Comparison of ENCODE assay signal across 8 mouse cellular contexts in the genomic region with DNA sequence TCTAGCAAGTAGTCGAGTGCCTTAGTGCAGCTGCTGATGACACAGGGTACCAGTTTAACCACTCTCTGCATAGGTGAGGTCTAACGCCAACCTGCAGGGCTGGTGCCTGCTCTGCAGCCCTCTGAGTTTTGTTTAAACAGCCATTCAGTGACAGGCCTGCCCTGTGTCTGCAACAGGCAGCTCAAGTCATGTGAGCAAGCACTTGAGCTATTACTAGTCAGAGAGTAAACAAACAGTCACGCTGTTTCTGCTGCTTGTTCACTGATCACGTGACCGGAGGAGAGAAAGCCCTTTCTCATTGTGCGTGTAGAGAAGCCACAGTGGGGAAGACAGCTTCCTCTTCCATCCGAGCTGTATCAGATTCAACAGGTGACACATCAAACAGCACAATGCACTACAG.
DNase-seq lines count a peak whose midpoint lies in the region; ATAC-seq lines count a peak whose summit lies in the region.

No protein-coding gene starts in this region.

- H3K27me3 ChIP-seq in heart, embryonic 12.5 days (replicated peaks): no peaks in the 10 kb centered on the region
- H3K27me3 ChIP-seq in lung, embryonic 15.5 days: no peaks in the 10 kb centered on the region

- no peaks in the 10 kb centered on the region for H3K4me1 ChIP-seq in heart, embryonic 12.5 days (replicated peaks)
- H3K4me1 ChIP-seq in lung, embryonic 15.5 days: peaks cover 16% of the 10 kb centered on the region

- H3K27ac ChIP-seq in heart, embryonic 12.5 days (ENCODE audit: poor library complexity, severe bottlenecking): no peak overlapping the region
- H3K27ac ChIP-seq in lung, embryonic 15.5 days: peak overlapping the region; percentile 67

- H3K9me3 ChIP-seq in heart, embryonic 12.5 days (replicated peaks): no peaks in the 10 kb centered on the region
- H3K9me3 ChIP-seq in lung, embryonic 15.5 days: no peaks in the 10 kb centered on the region

- no peak for DNase-seq in heart, adult 11 months
- DNase-seq in thymus, postnatal 4 days: peak; percentile 11
- no peak for DNase-seq in thymus, postnatal 25 days
- DNase-seq in yolk sac, embryonic 10.5 days (ENCODE audit: low spot score): peak; percentile 38
- DNase-seq in spleen, postnatal 10 days (ENCODE audit: low spot score in 2 of 2): no peak

- WGBS in heart, embryonic 12.5 days: 39% methylated on average over 7 of the region's 7 CpGs
- WGBS in lung, embryonic 15.5 days: 13% methylated on average over 7 of the region's 7 CpGs

- H3K36me3 ChIP-seq in heart, embryonic 12.5 days: no peaks in the 10 kb centered on the region
- H3K36me3 ChIP-seq in lung, embryonic 15.5 days: no peaks in the 10 kb centered on the region

- no peak overlapping the region for H3K9ac ChIP-seq in heart, embryonic 12.5 days
- H3K9ac ChIP-seq in lung, embryonic 15.5 days: no peak overlapping the region

- ATAC-seq in heart, embryonic 12.5 days (ENCODE audit: insufficient number of reproducible peaks, low FRiP score): 0 out of 2 replicates have a peak, but pooled peaks have one; percentile 22
- peak; percentile 78 for ATAC-seq in lung, embryonic 15.5 days (ENCODE audit: borderline replicate concordance, extremely low read depth, low FRiP score, low TSS enrichment)
- no peak for ATAC-seq in granulocyte monocyte progenitor cell, adult 5-6 weeks (replicated peaks; ENCODE audit: poor library complexity, severe bottlenecking)

- H3K4me2 ChIP-seq in heart, embryonic 12.5 days: no peak overlapping the region
- H3K4me2 ChIP-seq in lung, embryonic 15.5 days: peak overlapping the region; percentile 22

- H3K4me3 ChIP-seq in heart, embryonic 12.5 days: no peak overlapping the region
- H3K4me3 ChIP-seq in lung, embryonic 15.5 days: no peak overlapping the region

Comparison
In these comparisons a context has a peak if more than half of its experiments do, and no peak if none do; other contexts are left out.
1. DNase-seq: peak in thymus, postnatal 4 days (single experiment) and yolk sac, embryonic 10.5 days (single experiment); none in heart, adult 11 months (single experiment), thymus, postnatal 25 days (single experiment) and spleen, postnatal 10 days (0 of 2).